Mouse (Mus musculus) embryo, embryonic 10 days (tissue): Measurements from ENCODE around the gene Nxnl1.

Source experiments
- DNase-seq: peaks from one replicate; pipeline ENCODE4 v3.0.0-alpha.2; 2015; ENCODE audit warnings: low spot score

The Nxnl1 gene

GRCm38 (mm10) chr8:71554644-71555043 lies 11.8 kb downstream of the Nxnl1 start:
- no peak for DNase-seq

GRCm38 (mm10) chr8:71554001-71554400 lies 12.4 kb downstream of the Nxnl1 start:
- no peak for DNase-seq

GRCm38 (mm10) chr8:71552770-71553169 lies 13.6 kb downstream of the Nxnl1 start:
- no peak for DNase-seq

- DNase-seq = no peak
Observed at GRCm38 (mm10) chr8:71550754-71551153, 15.6 kb downstream of the Nxnl1 start.

GRCm38 (mm10) chr8:71547590-71547989 lies 18.8 kb downstream of the Nxnl1 start:
- DNase-seq = no peak

- no peak for DNase-seq
Observed at GRCm38 (mm10) chr8:71545053-71545452, 21.3 kb downstream of the Nxnl1 start.

GRCm38 (mm10) chr8:71543755-71544154 lies 22.6 kb downstream of the Nxnl1 start:
- DNase-seq = no peak

- peak; percentile 99 for DNase-seq
Observed at GRCm38 (mm10) chr8:71542632-71543343, 23.6 kb downstream of the Nxnl1 start, which contains the start of gene Mvb12a. TSS of gene Mvb12a (plus strand) at chr8:71542922.

- DNase-seq = peak; percentile 90
Observed at GRCm38 (mm10) chr8:71537028-71537867, 29.2 kb downstream of the Nxnl1 start, which contains the start of gene Bst2. TSS of gene Bst2 (minus strand) at chr8:71537456.

GRCm38 (mm10) chr8:71535663-71536062 lies 30.7 kb downstream of the Nxnl1 start:
- no peak for DNase-seq

GRCm38 (mm10) chr8:71534263-71534810 lies 32.1 kb downstream of the Nxnl1 start:
- no peak for DNase-seq

- peak; percentile 58 for DNase-seq
Observed at GRCm38 (mm10) chr8:71530735-71531467, 35.5 kb downstream of the Nxnl1 start.

- DNase-seq = no peak
Observed at GRCm38 (mm10) chr8:71528362-71529073, 37.9 kb downstream of the Nxnl1 start.

- DNase-seq = no peak
Observed at GRCm38 (mm10) chr8:71527162-71527870, 39.1 kb downstream of the Nxnl1 start.

GRCm38 (mm10) chr8:71526272-71526671 lies 40.1 kb downstream of the Nxnl1 start:
- peak; percentile 55 for DNase-seq

- no peak for DNase-seq
Observed at GRCm38 (mm10) chr8:71525226-71526050, 41.0 kb downstream of the Nxnl1 start, which contains the start of gene Ccdc194. TSS of gene Ccdc194 (minus strand) at chr8:71525711.

- peak; percentile 99 for DNase-seq
Observed at GRCm38 (mm10) chr8:71521634-71522033, 44.8 kb downstream of the Nxnl1 start.

GRCm38 (mm10) chr8:71519037-71519825 lies 47.2 kb downstream of the Nxnl1 start:
- DNase-seq = peak; percentile 81

GRCm38 (mm10) chr8:71516786-71517185 lies 49.6 kb downstream of the Nxnl1 start:
- DNase-seq = peak; percentile 66
